Mouse (Mus musculus) B cell, adult 2 months (primary cell): ENCODE data around the gene Cacna1d.
A peak's percentile ranks its signal among the peaks of the same experiment; 100 is the strongest.

Source experiments
- DNase-seq, 2 experiments: peaks; one replicate each; pipeline ENCODE4 v3.0.0; 2022

The Cacna1d gene

GRCm38 (mm10) chr14:30138379-30138964 is 352.8 kb downstream of the Cacna1d start:
- no peak for DNase-seq

- DNase-seq: no peak
Measured at GRCm38 (mm10) chr14:30137961-30138360, 353.3 kb downstream of the Cacna1d start.

- DNase-seq: peak; percentile 88 to 92
Measured at GRCm38 (mm10) chr14:30136965-30137364, 354.3 kb downstream of the Cacna1d start.

GRCm38 (mm10) chr14:30135351-30135750 is 355.9 kb downstream of the Cacna1d start:
- DNase-seq: no peak

- no peak for DNase-seq
Measured at GRCm38 (mm10) chr14:30133684-30134083, 357.6 kb downstream of the Cacna1d start.

- no peak for DNase-seq
Measured at GRCm38 (mm10) chr14:30131256-30131655, 360.0 kb downstream of the Cacna1d start.

- DNase-seq: no peak
Measured at GRCm38 (mm10) chr14:30130092-30130491, 361.2 kb downstream of the Cacna1d start.

- DNase-seq: peak; percentile 65 to 66
Measured at GRCm38 (mm10) chr14:30129378-30129777, 361.9 kb downstream of the Cacna1d start.

GRCm38 (mm10) chr14:30124951-30125690 is 366.1 kb downstream of the Cacna1d start:
- DNase-seq: peak; percentile 53 to 55

- no peak for DNase-seq
Measured at GRCm38 (mm10) chr14:30120023-30120422, 371.2 kb downstream of the Cacna1d start.

GRCm38 (mm10) chr14:30113392-30114108 is 377.7 kb downstream of the Cacna1d start:
- DNase-seq: no peak

- DNase-seq: peak; percentile 48 to 53
Measured at GRCm38 (mm10) chr14:30109079-30109478, 382.2 kb downstream of the Cacna1d start.

- no peak for DNase-seq
Measured at GRCm38 (mm10) chr14:30106550-30106949, 384.7 kb downstream of the Cacna1d start.

- DNase-seq: no peak
Measured at GRCm38 (mm10) chr14:30105551-30105950, 385.7 kb downstream of the Cacna1d start.

GRCm38 (mm10) chr14:30103946-30104536 is 387.2 kb downstream of the Cacna1d start:
- no peak for DNase-seq

GRCm38 (mm10) chr14:30097239-30097638 is 394.0 kb downstream of the Cacna1d start:
- peak; percentile 9 to 15 for DNase-seq

- no peak for DNase-seq
Measured at GRCm38 (mm10) chr14:30092426-30092825, 398.8 kb downstream of the Cacna1d start.

GRCm38 (mm10) chr14:30092021-30092420 is 399.2 kb downstream of the Cacna1d start:
- no peak for DNase-seq

GRCm38 (mm10) chr14:30079729-30080128 is 411.5 kb downstream of the Cacna1d start:
- no peak for DNase-seq

- no peak for DNase-seq
Measured at GRCm38 (mm10) chr14:30078115-30078808, 413.0 kb downstream of the Cacna1d start.

- no peak for DNase-seq
Measured at GRCm38 (mm10) chr14:30075268-30075887, 415.9 kb downstream of the Cacna1d start.

GRCm38 (mm10) chr14:30068566-30068965 is 422.7 kb downstream of the Cacna1d start:
- no peak for DNase-seq
